ENCODE assay signal across 25 mouse cellular contexts in the genomic region with DNA sequence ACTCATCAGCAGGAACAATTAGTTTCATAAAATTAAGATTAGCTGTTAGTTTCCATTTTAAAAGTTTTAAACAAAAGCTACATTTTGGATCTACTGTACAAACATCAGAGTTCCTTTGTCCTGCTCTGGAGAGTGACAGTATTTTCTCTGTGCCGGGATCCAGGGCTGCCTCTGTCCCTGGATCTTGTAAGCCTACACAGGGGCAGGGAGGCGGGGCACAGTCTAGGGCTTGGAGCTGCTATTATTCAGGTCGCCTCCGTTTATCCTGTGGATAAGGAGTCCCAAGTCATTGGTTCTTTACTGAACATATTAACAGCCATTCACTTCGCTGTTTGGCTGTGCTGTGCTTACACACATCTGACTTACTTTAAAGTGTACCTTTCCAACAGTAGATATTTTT.
DNase-seq lines count a peak whose midpoint lies in the region; ATAC-seq lines count a peak whose summit lies in the region.
"Had no signal": no experiment of that assay in that cellular context is flagged by ENCODE, and none has a peak within 500 bp of the region (broad histone marks: within the 10 kb centered on the region; RNA-seq: fewer than 3 reads in every experiment).

No protein-coding gene starts in this region.

- no peaks in the 10 kb centered on the region for H3K4me1 ChIP-seq in forebrain, embryonic 13.5 days
- no peaks in the 10 kb centered on the region for H3K4me1 ChIP-seq in forebrain, embryonic 12.5 days
- no peaks in the 10 kb centered on the region for H3K4me1 ChIP-seq in midbrain, embryonic 12.5 days
- H3K4me1 ChIP-seq in midbrain, embryonic 16.5 days (ENCODE audit: control insufficient read depth, insufficient read depth, low read length), result no peaks in the 10 kb centered on the region
- H3K4me1 ChIP-seq: embryonic facial prominence, embryonic 12.5 days; liver, embryonic 13.5 days had no signal

- WGBS in forebrain, embryonic 13.5 days, result 30% methylated on average over 5 of the region's 5 CpGs
- WGBS in forebrain, embryonic 12.5 days, result 30% methylated on average over 5 of the region's 5 CpGs
- 28% methylated on average over 5 of the region's 5 CpGs for WGBS in midbrain, embryonic 12.5 days
- 32% methylated on average over 5 of the region's 5 CpGs for WGBS in midbrain, embryonic 16.5 days

- H3K4me2 ChIP-seq in forebrain, embryonic 13.5 days, result no peak overlapping the region
- H3K4me2 ChIP-seq in forebrain, embryonic 12.5 days, result no peak overlapping the region
- H3K4me2 ChIP-seq in midbrain, embryonic 12.5 days (replicated peaks), result no peak overlapping the region
- no peak overlapping the region for H3K4me2 ChIP-seq in midbrain, embryonic 16.5 days (ENCODE audit: low read length)
- H3K4me2 ChIP-seq: embryonic facial prominence, embryonic 12.5 days; heart, embryonic 13.5 days; hindbrain, embryonic 14.5 days; liver, embryonic 13.5 days; lung, embryonic 14.5 days had no signal

- H3K27me3 ChIP-seq in forebrain, embryonic 13.5 days, result no peaks in the 10 kb centered on the region
- H3K27me3 ChIP-seq in forebrain, embryonic 12.5 days, result no peaks in the 10 kb centered on the region
- H3K27me3 ChIP-seq in midbrain, embryonic 12.5 days, result no peaks in the 10 kb centered on the region
- H3K27me3 ChIP-seq in midbrain, embryonic 16.5 days (ENCODE audit: control insufficient read depth, insufficient read depth, low read depth, low read length), result no peaks in the 10 kb centered on the region
- H3K27me3 ChIP-seq: CH12.LX; embryonic facial prominence, embryonic 12.5 days; heart, embryonic 13.5 days; liver, embryonic 13.5 days had no signal

- DNase-seq in ZHBTc4 (ENCODE audit: low read depth, low spot score), result peak; percentile 30
- no peak for DNase-seq in cerebellum, postnatal 4 days (ENCODE audit: low spot score in 2 of 2)
- DNase-seq in right cerebral cortex, postnatal 25 days, result no peak
- DNase-seq: adrenal gland, postnatal 25 days; B cell, adult 2 months; cerebellum, adult 11 months; cerebellum, adult 9-11 months; gastrocnemius, postnatal 25 days; heart, adult 2 months; kidney, adult 2 months; kidney, postnatal 10 days; liver, embryonic 13.5 days; lung, embryonic 14.5 days; thymus, postnatal 14 days had no signal

- H3K36me3 ChIP-seq in forebrain, embryonic 13.5 days (ENCODE audit: poor library complexity, severe bottlenecking), result no peaks in the 10 kb centered on the region
- no peaks in the 10 kb centered on the region for H3K36me3 ChIP-seq in forebrain, embryonic 12.5 days (replicated peaks)
- H3K36me3 ChIP-seq in midbrain, embryonic 12.5 days, result no peaks in the 10 kb centered on the region
- H3K36me3 ChIP-seq in midbrain, embryonic 16.5 days (ENCODE audit: control insufficient read depth, insufficient read depth, low read length), result no peaks in the 10 kb centered on the region
- H3K36me3 ChIP-seq: embryonic facial prominence, embryonic 12.5 days; heart, embryonic 13.5 days; liver, embryonic 13.5 days had no signal

- no peak overlapping the region for H3K4me3 ChIP-seq in forebrain, embryonic 13.5 days
- H3K4me3 ChIP-seq in forebrain, embryonic 12.5 days (replicated peaks), result no peak overlapping the region
- H3K4me3 ChIP-seq in midbrain, embryonic 12.5 days, result no peak overlapping the region
- no peak overlapping the region for H3K4me3 ChIP-seq in midbrain, embryonic 16.5 days (ENCODE audit: low read depth, low read length)
- H3K4me3 ChIP-seq: embryonic facial prominence, embryonic 12.5 days; heart, adult 2 months; heart, embryonic 13.5 days; left cerebral cortex, adult 2 months; liver, embryonic 13.5 days had no signal

- no peaks in the 10 kb centered on the region for H3K9me3 ChIP-seq in forebrain, embryonic 13.5 days (replicated peaks)
- H3K9me3 ChIP-seq in forebrain, embryonic 12.5 days, result no peaks in the 10 kb centered on the region
- H3K9me3 ChIP-seq in midbrain, embryonic 12.5 days, result no peaks in the 10 kb centered on the region
- no peaks in the 10 kb centered on the region for H3K9me3 ChIP-seq in midbrain, embryonic 16.5 days (replicated peaks; ENCODE audit: control insufficient read depth, low read length, poor library complexity, severe bottlenecking)
- H3K9me3 ChIP-seq: embryonic facial prominence, embryonic 12.5 days; heart, embryonic 13.5 days; liver, embryonic 13.5 days had no signal

- H3K27ac ChIP-seq in forebrain, embryonic 13.5 days, result no peak overlapping the region
- no peak overlapping the region for H3K27ac ChIP-seq in forebrain, embryonic 12.5 days
- H3K27ac ChIP-seq in midbrain, embryonic 12.5 days (replicated peaks), result no peak overlapping the region
- no peak overlapping the region for H3K27ac ChIP-seq in midbrain, embryonic 16.5 days (ENCODE audit: low read length)
- H3K27ac ChIP-seq: embryonic facial prominence, embryonic 12.5 days; heart, adult 2 months; heart, embryonic 13.5 days; hindbrain, embryonic 14.5 days; left cerebral cortex, adult 2 months; liver, embryonic 13.5 days had no signal

- no peak overlapping the region for H3K9ac ChIP-seq in forebrain, embryonic 13.5 days
- H3K9ac ChIP-seq in forebrain, embryonic 12.5 days, result no peak overlapping the region
- no peak overlapping the region for H3K9ac ChIP-seq in midbrain, embryonic 12.5 days (replicated peaks)
- no peak overlapping the region for H3K9ac ChIP-seq in midbrain, embryonic 16.5 days (ENCODE audit: low read depth, low read length)
- H3K9ac ChIP-seq: embryonic facial prominence, embryonic 12.5 days; heart, embryonic 13.5 days; hindbrain, embryonic 14.5 days; liver, embryonic 13.5 days; lung, embryonic 14.5 days had no signal

- ATAC-seq in forebrain, embryonic 13.5 days, result peak; percentile 45; the same call in 1 of the 2 replicates
- ATAC-seq in forebrain, embryonic 12.5 days (ENCODE audit: low FRiP score), result no peak
- peak; percentile 76 for ATAC-seq in midbrain, embryonic 12.5 days (ENCODE audit: low FRiP score, low read depth)
- ATAC-seq in midbrain, embryonic 16.5 days, result no peak
- ATAC-seq: forebrain, embryonic 16.5 days; inflammation-experienced regulatory T-cells, adult 6 months had no signal

Comparison
In these comparisons a context has a peak if more than half of its experiments do, and no peak if none do; other contexts are left out.
1. ATAC-seq: peak in forebrain, embryonic 13.5 days (single experiment) and midbrain, embryonic 12.5 days (single experiment); none in forebrain, embryonic 12.5 days (single experiment) and midbrain, embryonic 16.5 days (single experiment).